Mouse (Mus musculus) liver, embryonic 12.5 days (tissue): ENCODE data around the gene Serpine2. TPM values are rescaled to one million over a fixed set of nuclear protein-coding genes. Genes with fewer than 3 reads are reported as not detected.

Experiments
- ATAC-seq: fragments of 200-750 bp; cut with Nextera tagmentation; 2 replicates; pipeline ENCODE4 v1.8.0; 2017; ENCODE audit warnings: moderate number of reproducible peaks, mild to moderate bottlenecking, moderate library complexity
- H3K27ac ChIP-seq: fragments of 300-500 bp; sonication (generic); 2 replicates; pipeline ENCODE4 v1.5.1; 2016; ENCODE audit warnings: mild to moderate bottlenecking
- H3K27me3 ChIP-seq: fragments of 300-500 bp; sonication (generic); replicated peaks from 2 replicates; pipeline ENCODE4 v1.6.1; 2016; ENCODE audit warnings: mild to moderate bottlenecking, moderate library complexity
- H3K36me3 ChIP-seq: fragments of 300-500 bp; sonication (generic); 2 replicates; pipeline ENCODE4 v1.6.1; 2016; ENCODE audit warnings: mild to moderate bottlenecking, moderate library complexity
- H3K4me1 ChIP-seq: fragments of 300-500 bp; sonication (generic); 2 replicates; pipeline ENCODE4 v1.6.1; 2016
- H3K4me2 ChIP-seq: fragments of 300-500 bp; sonication (generic); 2 replicates; pipeline ENCODE4 v1.6.1; 2016; ENCODE audit warnings: mild to moderate bottlenecking, moderate library complexity
- H3K4me3 ChIP-seq: fragments of 300-500 bp; sonication (generic); 2 replicates; pipeline ENCODE4 v1.5.1; 2016; ENCODE audit warnings: mild to moderate bottlenecking, moderate library complexity
- H3K9ac ChIP-seq: fragments of 300-500 bp; sonication (generic); 2 replicates; pipeline ENCODE4 v1.6.1; 2016; ENCODE audit warnings: mild to moderate bottlenecking, moderate library complexity
- H3K9me3 ChIP-seq: fragments of 300-500 bp; sonication (generic); replicated peaks from 2 replicates; pipeline ENCODE4 v1.6.1; 2016; ENCODE audit warnings: mild to moderate bottlenecking, moderate library complexity
- WGBS: fragments of 180-500 bp; shearing (Covaris S2); methylation state at CpG from one replicate; pipeline ENCODE4 v1.1.7; 2016; ENCODE audit not compliant: insufficient replicate concordance; 5-methylcytosine and 5-hydroxymethylcytosine counted together
- polyA plus RNA-seq: library from polyadenylated mRNA; unstranded; fragments of >200 nt; fragmentation: Nextera tagmentation; extraction: Ambion mirVana; gene quantifications from 2 replicates; pipeline ENCODE4 v1.2.1, GENCODE M21; 2016

Serpine2 gene
- polyA plus RNA-seq, 1 experiment from 2014 or later = 12.6 TPM

DNA sequence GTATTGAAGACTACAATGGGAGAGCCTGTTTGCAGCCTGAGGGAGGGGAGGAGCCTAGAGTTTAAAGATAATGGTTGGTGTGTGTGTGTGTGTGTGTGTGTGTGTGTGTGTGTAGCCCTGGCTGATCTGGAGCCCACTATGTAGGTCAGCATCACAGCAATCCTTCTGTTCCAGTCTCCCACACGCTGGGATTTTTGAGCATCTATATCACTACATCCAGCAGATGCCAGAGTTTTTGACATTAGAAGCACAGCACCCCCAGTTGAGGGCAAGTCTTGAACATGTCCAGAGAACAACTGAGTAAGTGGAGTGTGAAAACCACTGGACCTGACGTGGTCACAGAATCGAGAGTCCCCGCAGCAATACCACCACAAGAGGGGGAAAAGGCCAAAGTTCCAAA, 4.2 kb downstream of the Serpine2 start:
- 51% methylated on average over 4 of the region's 4 CpGs for WGBS
- H3K4me2 ChIP-seq = no peak overlapping the region
- H3K27me3 ChIP-seq = peaks cover 62% of the 10 kb centered on the region
- H3K4me3 ChIP-seq = no peak overlapping the region
- no peak overlapping the region for H3K9ac ChIP-seq
- H3K27ac ChIP-seq = no peak overlapping the region
- H3K9me3 ChIP-seq = no peaks in the 10 kb centered on the region
- 0 out of 2 replicates have a peak, but pooled peaks cover 6% of the 10 kb centered on the region for H3K4me1 ChIP-seq
- no peaks in the 10 kb centered on the region for H3K36me3 ChIP-seq
- ATAC-seq = no peak

DNA sequence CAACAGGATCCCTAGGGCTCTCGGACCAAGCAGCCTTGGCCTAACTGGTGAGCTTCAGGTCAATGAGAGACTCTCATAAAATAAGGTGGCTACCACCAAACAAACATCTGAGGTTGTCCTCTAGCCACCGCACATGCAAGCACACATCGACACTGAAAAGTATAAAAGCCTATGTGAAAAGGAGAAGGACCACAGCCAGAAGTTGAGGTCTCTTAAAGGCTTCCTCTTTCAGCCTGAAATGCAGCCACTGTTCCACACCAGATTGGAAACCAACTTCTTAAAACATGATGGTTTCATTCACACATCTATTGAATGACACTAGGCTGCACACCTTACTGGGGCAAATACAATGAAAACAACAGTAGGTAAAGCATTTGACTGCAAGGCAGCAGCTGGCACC, 7.5 kb downstream of the Serpine2 start:
- Histone ChIP-seq H3K9ac (no peak overlapping the region), H3K4me1 (0 out of 2 replicates have a peak, but pooled peaks cover 7% of the 10 kb centered on the region), H3K9me3 (no peaks in the 10 kb centered on the region), H3K36me3 (no peaks in the 10 kb centered on the region), H3K4me2 (no peak overlapping the region), H3K4me3 (no peak overlapping the region), H3K27ac (no peak overlapping the region), H3K27me3 (peaks cover 36% of the 10 kb centered on the region)
- no peak for ATAC-seq
- 66% methylated on average over 3 of the region's 3 CpGs for WGBS

DNA sequence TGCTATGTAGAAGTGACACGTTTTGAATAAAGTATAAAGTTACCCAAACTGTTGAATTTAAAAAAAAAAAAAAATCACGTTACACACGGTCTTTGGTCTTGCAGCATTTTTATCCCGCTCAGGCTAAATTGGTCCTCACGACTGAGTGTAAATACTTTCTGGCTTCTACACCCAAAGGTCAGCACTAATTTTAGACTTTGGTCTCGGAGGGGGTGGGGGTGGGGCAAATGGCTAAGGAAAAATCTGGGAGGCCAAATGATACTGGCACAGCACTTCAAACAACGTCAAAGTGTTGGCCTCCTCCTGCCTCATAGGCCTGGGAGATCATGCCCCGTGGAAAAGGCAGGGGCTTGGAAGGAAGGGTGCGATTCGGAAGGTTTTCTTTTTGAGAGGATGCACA, 10.6 kb downstream of the Serpine2 start:
- 63% methylated on average over 10 of the region's 10 CpGs for WGBS
- 0 out of 2 replicates have a peak, but pooled peaks cover 6% of the 10 kb centered on the region for H3K27me3 ChIP-seq
- no peak overlapping the region for H3K4me3 ChIP-seq
- no peak overlapping the region for H3K9ac ChIP-seq
- no peak overlapping the region for H3K27ac ChIP-seq
- H3K9me3 ChIP-seq = no peaks in the 10 kb centered on the region
- no peak overlapping the region for H3K4me2 ChIP-seq
- ATAC-seq = no peak
- 0 out of 2 replicates have a peak, but pooled peaks cover 2% of the 10 kb centered on the region for H3K4me1 ChIP-seq
- no peaks in the 10 kb centered on the region for H3K36me3 ChIP-seq

DNA sequence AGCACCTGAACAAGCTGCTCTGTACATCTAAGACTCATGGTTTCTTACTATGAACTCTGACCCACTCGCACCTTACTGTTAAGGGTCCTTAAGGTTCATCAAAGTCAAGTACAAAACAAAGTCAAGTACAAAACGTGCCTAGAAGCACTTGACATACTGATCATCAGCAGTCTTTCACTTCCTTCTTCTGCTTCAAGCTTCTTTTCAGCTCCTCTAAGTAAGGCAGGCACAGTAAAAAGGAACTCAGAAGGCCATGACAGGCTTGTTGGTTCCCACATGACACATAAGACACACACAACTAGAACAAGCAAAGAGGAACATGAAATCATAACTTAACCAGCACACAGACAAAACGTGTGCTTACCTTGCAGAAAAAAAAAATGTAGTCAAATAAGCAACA, 12.3 kb downstream of the Serpine2 start:
- Histone ChIP-seq H3K4me2 (no peak overlapping the region), H3K27ac (no peak overlapping the region), H3K36me3 (no peaks in the 10 kb centered on the region), H3K9ac (no peak overlapping the region), H3K4me1 (0 out of 2 replicates have a peak, but pooled peaks cover 2% of the 10 kb centered on the region), H3K27me3 (no peaks in the 10 kb centered on the region), H3K9me3 (no peaks in the 10 kb centered on the region), H3K4me3 (no peak overlapping the region)
- WGBS = 30% methylated on average over 3 of the region's 3 CpGs
- ATAC-seq = no peak

DNA sequence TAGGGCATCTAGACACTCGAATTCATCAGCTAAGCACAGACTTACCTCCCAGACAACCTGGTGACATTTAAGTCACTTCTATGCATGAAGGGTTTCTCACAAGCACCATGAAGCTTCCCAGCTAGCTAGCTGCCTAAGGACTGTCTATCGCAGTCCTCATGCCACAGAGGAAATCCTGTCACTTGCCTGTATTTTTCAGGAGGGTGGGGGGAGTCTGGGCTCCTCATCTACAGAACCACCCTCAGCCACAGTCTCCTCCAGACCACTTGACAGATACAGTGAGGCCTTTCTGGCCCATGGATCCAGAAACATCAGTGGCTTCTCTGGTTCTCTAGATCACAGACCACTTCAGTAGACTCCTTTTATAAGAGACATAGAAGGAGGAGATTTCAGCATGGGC, 14.1 kb downstream of the Serpine2 start:
- Histone ChIP-seq H3K27me3 (no peaks in the 10 kb centered on the region), H3K27ac (no peak overlapping the region), H3K9ac (no peak overlapping the region), H3K4me3 (no peak overlapping the region), H3K4me1 (0 out of 2 replicates have a peak, but pooled peaks cover 2% of the 10 kb centered on the region), H3K4me2 (no peak overlapping the region), H3K36me3 (no peaks in the 10 kb centered on the region), H3K9me3 (no peaks in the 10 kb centered on the region)
- WGBS = 31% methylated on average over 2 of the region's 2 CpGs
- ATAC-seq = no peak

DNA sequence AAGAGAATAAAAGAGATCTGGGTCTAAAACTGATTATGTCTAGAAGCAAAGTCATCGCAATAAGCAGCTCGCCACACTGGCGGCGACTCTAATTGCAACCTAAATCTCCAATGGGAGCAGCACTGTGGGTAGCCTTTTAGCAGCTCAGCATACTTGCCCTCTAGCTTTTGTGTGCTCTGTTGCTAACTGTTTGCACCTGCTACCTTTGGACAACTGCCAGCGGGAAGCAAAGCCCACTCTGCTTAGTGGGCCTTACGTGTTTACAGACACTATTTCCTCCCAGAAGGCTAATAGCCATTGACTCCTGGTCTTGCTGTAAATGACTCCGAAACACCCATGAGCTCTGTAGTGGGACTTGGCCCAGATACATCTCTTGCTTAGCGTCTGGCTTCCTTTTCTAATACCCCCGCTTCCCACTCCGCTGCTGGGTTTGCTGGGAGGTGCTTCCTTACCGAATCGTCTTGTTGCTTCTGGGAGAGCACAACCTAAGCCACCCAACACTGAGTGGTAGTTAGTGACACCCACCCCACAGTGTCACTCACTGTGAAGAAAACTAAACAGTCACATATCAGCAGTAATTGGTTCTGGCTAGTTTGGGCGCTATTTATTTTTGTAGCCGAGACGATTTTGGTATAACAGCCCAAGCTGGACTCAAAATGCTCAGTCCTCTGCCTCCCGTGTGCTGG, 28.1 kb downstream of the Serpine2 start:
- no peak for ATAC-seq
- H3K9ac ChIP-seq = no peak overlapping the region
- H3K27ac ChIP-seq = no peak overlapping the region
- 81% methylated on average over 16 of the region's 16 CpGs for WGBS
- no peaks in the 10 kb centered on the region for H3K4me1 ChIP-seq
- H3K9me3 ChIP-seq = no peaks in the 10 kb centered on the region
- H3K36me3 ChIP-seq = no peaks in the 10 kb centered on the region
- H3K4me2 ChIP-seq = no peak overlapping the region
- H3K27me3 ChIP-seq = no peaks in the 10 kb centered on the region
- no peak overlapping the region for H3K4me3 ChIP-seq

DNA sequence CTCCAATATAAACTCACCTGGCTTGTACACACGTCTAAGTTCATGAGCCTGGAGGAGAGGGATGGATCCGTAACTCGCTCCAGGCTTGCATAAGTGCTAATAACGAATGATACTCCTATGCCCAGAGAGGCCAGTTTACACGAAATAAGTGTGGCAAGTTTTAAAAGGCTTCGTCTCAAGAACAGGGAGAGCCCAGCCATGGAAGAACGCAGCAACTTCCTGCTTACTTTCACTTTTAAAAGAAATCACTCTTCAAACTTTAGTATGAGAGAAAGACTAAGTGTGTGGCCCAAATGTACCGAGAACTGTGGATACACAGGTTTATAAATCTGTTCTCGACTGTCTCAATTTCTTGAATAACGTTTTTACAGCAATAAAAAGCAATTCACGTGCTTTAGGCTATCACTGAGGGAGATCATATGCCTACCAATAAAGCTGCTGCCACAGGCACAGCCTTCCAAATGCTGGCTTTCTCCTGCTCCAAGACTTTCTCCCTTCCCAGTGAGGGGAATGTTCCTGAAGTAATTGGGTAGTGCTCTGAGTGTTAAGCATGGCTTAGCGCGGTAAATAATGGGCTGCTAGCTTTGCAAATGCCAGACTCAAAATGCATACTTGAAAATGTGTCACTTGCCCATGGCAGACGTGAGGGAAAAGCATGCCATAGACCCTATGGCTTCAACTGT, 36.9 kb downstream of the Serpine2 start:
- 56% methylated on average over 14 of the region's 14 CpGs for WGBS
- Histone ChIP-seq H3K9ac (no peak overlapping the region), H3K4me1 (no peaks in the 10 kb centered on the region), H3K36me3 (no peaks in the 10 kb centered on the region), H3K27ac (no peak overlapping the region), H3K9me3 (no peaks in the 10 kb centered on the region), H3K4me3 (no peak overlapping the region), H3K4me2 (no peak overlapping the region), H3K27me3 (no peaks in the 10 kb centered on the region)
- no peak for ATAC-seq

DNA sequence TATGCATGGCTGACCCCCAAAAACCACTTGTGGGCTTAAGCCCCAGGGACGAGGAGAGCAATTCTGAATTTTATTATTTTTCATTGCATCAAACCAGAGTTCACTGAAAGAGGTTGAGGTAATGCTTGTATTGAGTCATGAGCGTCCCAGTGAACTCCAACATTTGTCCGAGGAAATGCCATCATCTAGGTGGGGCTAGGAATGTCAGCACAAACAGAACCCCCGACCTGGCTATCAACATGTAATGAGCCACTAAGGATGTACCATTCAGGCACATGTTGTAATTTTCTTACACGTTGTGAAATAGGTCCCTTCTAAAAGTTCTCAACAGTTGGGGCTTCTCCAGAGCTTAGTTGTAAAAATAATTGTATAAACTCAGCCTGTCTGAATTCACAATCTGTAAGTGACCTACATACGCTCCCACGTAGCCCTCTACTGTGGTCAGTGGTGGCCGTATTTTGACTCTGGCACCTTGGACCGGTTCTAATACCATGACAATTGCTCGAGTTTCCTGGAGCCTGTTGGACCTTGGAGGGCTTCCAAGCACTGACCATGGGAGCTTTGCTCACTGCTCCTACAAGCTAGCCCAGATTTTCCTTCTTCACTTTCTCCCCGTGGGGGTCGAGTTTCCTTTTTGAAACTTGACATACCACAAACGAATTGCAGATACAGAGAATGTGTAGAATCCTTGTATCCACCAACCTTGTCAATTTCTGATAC, 38.0 kb downstream of the Serpine2 start:
- no peak overlapping the region for H3K27ac ChIP-seq
- H3K9me3 ChIP-seq = no peaks in the 10 kb centered on the region
- WGBS = 62% methylated on average over 13 of the region's 13 CpGs
- no peaks in the 10 kb centered on the region for H3K27me3 ChIP-seq
- H3K36me3 ChIP-seq = no peaks in the 10 kb centered on the region
- H3K9ac ChIP-seq = no peak overlapping the region
- no peak for ATAC-seq
- no peak overlapping the region for H3K4me3 ChIP-seq
- no peaks in the 10 kb centered on the region for H3K4me1 ChIP-seq
- no peak overlapping the region for H3K4me2 ChIP-seq

DNA sequence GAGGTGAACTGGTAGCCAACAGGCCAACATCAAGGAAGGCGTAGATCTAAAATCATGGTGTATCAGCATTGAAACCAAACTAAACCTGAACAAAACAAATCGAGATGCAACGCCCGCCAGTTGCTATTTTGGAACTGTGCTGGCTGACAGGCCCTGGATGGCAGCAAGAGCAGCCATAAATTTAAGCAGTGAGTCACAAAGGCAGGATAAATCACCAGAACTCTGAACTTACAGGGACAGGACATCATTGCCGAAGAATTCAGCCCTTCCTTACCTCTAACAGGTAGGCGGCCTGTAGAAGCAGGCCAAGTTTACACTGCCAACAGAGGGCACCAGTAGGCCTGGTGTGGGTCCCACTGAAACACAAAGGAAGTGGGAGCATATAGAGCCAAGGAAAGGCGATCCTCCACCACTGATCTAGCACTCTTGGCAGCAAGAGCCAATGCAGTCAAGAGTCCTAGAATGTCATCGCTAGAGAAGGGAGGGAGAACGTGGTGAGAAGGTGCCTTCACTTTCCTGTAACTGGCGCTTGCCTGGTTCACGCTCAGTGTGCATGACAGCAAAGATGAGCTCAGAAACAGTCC, 41.6 kb downstream of the Serpine2 start:
- no peak overlapping the region for H3K9ac ChIP-seq
- H3K4me3 ChIP-seq = no peak overlapping the region
- H3K27me3 ChIP-seq = no peaks in the 10 kb centered on the region
- no peaks in the 10 kb centered on the region for H3K36me3 ChIP-seq
- ATAC-seq = no peak
- H3K27ac ChIP-seq = no peak overlapping the region
- 80% methylated on average over 11 of the region's 11 CpGs for WGBS
- no peak overlapping the region for H3K4me2 ChIP-seq
- H3K9me3 ChIP-seq = no peaks in the 10 kb centered on the region
- H3K4me1 ChIP-seq = no peaks in the 10 kb centered on the region

DNA sequence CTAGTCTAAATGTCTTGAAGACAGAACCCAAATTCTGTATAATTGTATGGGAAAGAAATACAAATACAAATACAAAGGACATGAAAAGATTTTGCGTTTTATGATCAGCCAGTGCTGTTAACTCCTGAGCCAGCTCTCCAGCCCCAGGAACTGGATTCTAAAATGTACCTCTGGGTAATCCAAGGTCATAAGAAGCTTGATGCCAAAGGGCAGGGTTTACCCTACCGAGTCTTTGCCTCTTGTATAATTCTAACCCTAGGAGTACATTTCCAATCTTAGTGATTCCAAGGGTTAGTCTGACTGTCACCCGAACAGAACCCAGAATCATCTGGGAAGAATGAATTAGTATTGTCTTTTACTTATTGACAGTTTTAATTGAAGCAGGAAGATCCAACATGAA, 45.5 kb downstream of the Serpine2 start:
- Histone ChIP-seq H3K4me3 (no peak overlapping the region), H3K9ac (no peak overlapping the region), H3K36me3 (no peaks in the 10 kb centered on the region), H3K27me3 (no peaks in the 10 kb centered on the region), H3K4me2 (no peak overlapping the region), H3K9me3 (no peaks in the 10 kb centered on the region), H3K27ac (no peak overlapping the region), H3K4me1 (no peaks in the 10 kb centered on the region)
- no peak for ATAC-seq
- 69% methylated on average over 3 of the region's 3 CpGs for WGBS

DNA sequence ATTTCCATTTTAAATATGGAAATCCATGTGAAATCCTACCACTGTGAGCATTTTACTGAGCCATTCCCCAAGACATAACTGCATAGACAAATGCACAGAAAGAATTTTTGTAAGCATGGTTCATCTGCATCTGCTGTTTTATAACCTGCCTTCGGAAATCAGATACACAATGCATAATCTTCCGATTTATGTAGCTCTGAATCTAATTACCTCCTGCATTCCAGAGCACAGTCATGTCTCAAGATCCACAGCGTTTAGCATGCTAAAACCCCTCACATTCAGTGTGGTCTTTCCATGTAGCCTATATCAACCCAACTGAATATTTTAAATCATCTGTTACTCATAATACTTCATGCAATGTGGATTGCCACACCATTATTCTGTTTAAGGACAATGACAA, 51.5 kb downstream of the Serpine2 start:
- Histone ChIP-seq H3K27ac (no peak overlapping the region), H3K36me3 (no peaks in the 10 kb centered on the region), H3K4me3 (no peak overlapping the region), H3K4me1 (no peaks in the 10 kb centered on the region), H3K9ac (no peak overlapping the region), H3K9me3 (no peaks in the 10 kb centered on the region), H3K27me3 (no peaks in the 10 kb centered on the region), H3K4me2 (no peak overlapping the region)
- 66% methylated on average over 3 of the region's 3 CpGs for WGBS
- ATAC-seq = no peak

DNA sequence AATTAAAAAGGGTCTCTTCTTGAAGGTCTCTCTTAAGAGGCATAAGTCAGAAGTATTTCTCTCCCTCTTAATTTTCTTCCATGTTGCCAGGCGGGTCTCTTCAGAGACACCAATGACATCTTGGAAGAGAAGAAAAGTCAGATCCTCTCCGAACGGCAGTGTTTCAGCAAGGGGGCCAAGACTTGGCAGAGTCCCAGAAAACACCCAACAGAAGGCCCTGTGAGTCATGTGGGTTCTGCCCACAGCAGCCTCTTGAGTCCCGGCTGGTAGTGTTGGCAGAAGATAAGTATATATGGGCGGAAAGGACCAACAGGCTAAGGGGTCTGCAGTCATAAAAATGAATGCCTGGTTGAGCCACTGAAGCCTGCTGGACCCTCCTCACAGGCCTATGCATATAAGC, 54.1 kb downstream of the Serpine2 start:
- no peak for ATAC-seq
- Histone ChIP-seq H3K4me3 (no peak overlapping the region), H3K27me3 (no peaks in the 10 kb centered on the region), H3K9me3 (no peaks in the 10 kb centered on the region), H3K36me3 (no peaks in the 10 kb centered on the region), H3K4me1 (no peaks in the 10 kb centered on the region), H3K27ac (no peak overlapping the region), H3K4me2 (no peak overlapping the region), H3K9ac (no peak overlapping the region)
- WGBS = 62% methylated on average over 5 of the region's 5 CpGs
